Mouse (Mus musculus): ENCODE results near the gene Slmap.

GRCm38 (mm10) chr14:26552441-26552840, 17.7 kb upstream of the Slmap start:
- TF ChIP-seq EP300 (IDR thresholded peaks at IDR 0.05; ENCODE audit: insufficient read depth, low read depth, low read length) (no peak), CTCF (IDR thresholded peaks at IDR 0.05) (no peak), POLR2A (IDR thresholded peaks at IDR 0.05; ENCODE audit: insufficient read depth, low read depth, low read length) (no peak)

All from heart, adult 2 months (tissue).